Mouse (Mus musculus): ENCODE results near the gene Dock2. TPM values are rescaled to one million over a fixed set of nuclear protein-coding genes. Genes with fewer than 3 reads are reported as not detected.

The Dock2 gene
- polyA plus RNA-seq, 1 experiment from 2014 or later = 0.53 TPM

DNA sequence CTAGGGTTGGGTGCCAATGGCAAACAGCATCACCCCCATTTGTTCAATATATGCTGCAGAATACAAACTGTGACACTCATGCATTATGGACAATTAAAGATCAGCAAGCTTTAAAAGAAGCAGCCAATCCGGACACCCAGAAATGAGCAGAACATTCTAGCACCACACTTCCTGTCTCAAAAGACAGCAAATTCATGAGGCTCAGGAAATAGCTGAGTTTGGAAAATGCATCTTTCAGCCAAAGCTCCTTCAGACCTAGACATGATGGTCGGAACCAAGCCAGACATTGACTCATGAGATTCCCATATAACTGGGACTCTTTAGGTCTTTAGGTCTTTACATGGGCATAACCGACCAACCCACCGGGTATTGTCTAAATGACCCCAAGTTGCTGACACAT lies 6.2 kb downstream of the Dock2 start:
- H3K9me3 ChIP-seq (replicated peaks; ENCODE audit: control insufficient read depth, low read length) = no peaks in the 10 kb centered on the region
- whole genome bisulfite sequencing = 90% methylated on average over 4 of the region's 4 CpGs
- H3K27ac ChIP-seq (replicated peaks; ENCODE audit: low read depth, low read length) = no peak overlapping the region
- ATAC-seq (replicated peaks; ENCODE audit: insufficient number of reproducible peaks, low FRiP score, low TSS enrichment, low read depth) (no peak), DNase-seq (ENCODE audit: low spot score) (no peak)
- H3K4me2 ChIP-seq (ENCODE audit: low read depth, low read length) = no peak overlapping the region
- no peaks in the 10 kb centered on the region for H3K4me1 ChIP-seq (ENCODE audit: control insufficient read depth, insufficient read depth, low read length)
- H3K9ac ChIP-seq (replicated peaks; ENCODE audit: low read length) = no peak overlapping the region
- H3K27me3 ChIP-seq (ENCODE audit: control insufficient read depth, insufficient read depth, low read length) = no peaks in the 10 kb centered on the region
- no peak overlapping the region for H3K4me3 ChIP-seq (ENCODE audit: low read depth, low read length)
- H3K36me3 ChIP-seq (replicated peaks; ENCODE audit: control insufficient read depth, insufficient read depth, low read depth, low read length) = no peaks in the 10 kb centered on the region

DNA sequence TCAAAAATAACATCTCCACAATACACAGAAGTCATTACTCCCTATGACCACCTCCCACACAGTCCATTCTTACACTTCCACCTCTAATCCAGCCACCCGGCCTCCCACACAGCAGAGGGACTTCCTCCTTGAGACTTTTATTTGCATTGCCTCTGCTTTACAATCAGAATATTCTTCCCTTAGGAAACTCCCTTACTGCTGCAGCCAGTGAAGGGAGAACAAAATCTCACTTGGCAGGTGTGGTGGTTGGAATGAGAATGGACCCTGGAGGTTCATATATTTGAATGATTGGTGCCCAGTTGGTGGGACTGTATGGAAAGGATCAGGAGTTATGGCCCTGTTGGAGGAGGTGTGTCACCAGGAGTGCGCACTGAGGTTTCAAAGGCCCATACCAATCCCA lies 7.6 kb downstream of the Dock2 start:
- ATAC-seq (replicated peaks; ENCODE audit: insufficient number of reproducible peaks, low FRiP score, low TSS enrichment, low read depth) (no peak), DNase-seq (ENCODE audit: low spot score) (no peak)
- no peak overlapping the region for H3K27ac ChIP-seq (replicated peaks; ENCODE audit: low read depth, low read length)
- 83% methylated on average over 2 of the region's 2 CpGs for WGBS
- H3K9me3 ChIP-seq (replicated peaks; ENCODE audit: control insufficient read depth, low read length) = no peaks in the 10 kb centered on the region
- no peak overlapping the region for H3K9ac ChIP-seq (replicated peaks; ENCODE audit: low read length)
- H3K4me3 ChIP-seq (ENCODE audit: low read depth, low read length) = no peak overlapping the region
- no peaks in the 10 kb centered on the region for H3K36me3 ChIP-seq (replicated peaks; ENCODE audit: control insufficient read depth, insufficient read depth, low read depth, low read length)
- no peak overlapping the region for H3K4me2 ChIP-seq (ENCODE audit: low read depth, low read length)
- H3K4me1 ChIP-seq (ENCODE audit: control insufficient read depth, insufficient read depth, low read length) = no peaks in the 10 kb centered on the region
- H3K27me3 ChIP-seq (ENCODE audit: control insufficient read depth, insufficient read depth, low read length) = no peaks in the 10 kb centered on the region

- Histone ChIP-seq H3K9me3 (replicated peaks; ENCODE audit: control insufficient read depth, low read length) (no peaks in the 10 kb centered on the region), H3K4me2 (ENCODE audit: low read depth, low read length) (no peak overlapping the region), H3K4me3 (ENCODE audit: low read depth, low read length) (no peak overlapping the region), H3K9ac (replicated peaks; ENCODE audit: low read length) (no peak overlapping the region), H3K27ac (replicated peaks; ENCODE audit: low read depth, low read length) (no peak overlapping the region), H3K27me3 (ENCODE audit: control insufficient read depth, insufficient read depth, low read length) (no peaks in the 10 kb centered on the region), H3K4me1 (ENCODE audit: control insufficient read depth, insufficient read depth, low read length) (no peaks in the 10 kb centered on the region), H3K36me3 (replicated peaks; ENCODE audit: control insufficient read depth, insufficient read depth, low read depth, low read length) (no peaks in the 10 kb centered on the region)
- whole genome bisulfite sequencing = 79% methylated on average over 2 of the region's 2 CpGs
- ATAC-seq (replicated peaks; ENCODE audit: insufficient number of reproducible peaks, low FRiP score, low TSS enrichment, low read depth) = no peak
- peak; percentile 2 for DNase-seq (ENCODE audit: low spot score)
Measured at GRCm38 (mm10) chr11:34774636-34775035, 9.1 kb downstream of the Dock2 start.

- H3K4me3 ChIP-seq (ENCODE audit: low read depth, low read length) = no peak overlapping the region
- H3K27ac ChIP-seq (replicated peaks; ENCODE audit: low read depth, low read length) = no peak overlapping the region
- DNase-seq (ENCODE audit: low spot score) (no peak), ATAC-seq (replicated peaks; ENCODE audit: insufficient number of reproducible peaks, low FRiP score, low TSS enrichment, low read depth) (no peak)
- H3K4me2 ChIP-seq (ENCODE audit: low read depth, low read length) = no peak overlapping the region
- no peak overlapping the region for H3K9ac ChIP-seq (replicated peaks; ENCODE audit: low read length)
- H3K9me3 ChIP-seq (replicated peaks; ENCODE audit: control insufficient read depth, low read length) = no peaks in the 10 kb centered on the region
- no peaks in the 10 kb centered on the region for H3K27me3 ChIP-seq (ENCODE audit: control insufficient read depth, insufficient read depth, low read length)
- no peaks in the 10 kb centered on the region for H3K4me1 ChIP-seq (ENCODE audit: control insufficient read depth, insufficient read depth, low read length)
- WGBS = 90% methylated on average over 9 of the region's 9 CpGs
- no peaks in the 10 kb centered on the region for H3K36me3 ChIP-seq (replicated peaks; ENCODE audit: control insufficient read depth, insufficient read depth, low read depth, low read length)
Measured at GRCm38 (mm10) chr11:34773304-34773895, 10.3 kb downstream of the Dock2 start.

- Histone ChIP-seq H3K4me3 (ENCODE audit: low read depth, low read length) (no peak overlapping the region), H3K4me1 (ENCODE audit: control insufficient read depth, insufficient read depth, low read length) (no peaks in the 10 kb centered on the region), H3K4me2 (ENCODE audit: low read depth, low read length) (no peak overlapping the region), H3K27ac (replicated peaks; ENCODE audit: low read depth, low read length) (no peak overlapping the region), H3K27me3 (ENCODE audit: control insufficient read depth, insufficient read depth, low read length) (no peaks in the 10 kb centered on the region), H3K9ac (replicated peaks; ENCODE audit: low read length) (no peak overlapping the region), H3K36me3 (replicated peaks; ENCODE audit: control insufficient read depth, insufficient read depth, low read depth, low read length) (no peaks in the 10 kb centered on the region), H3K9me3 (replicated peaks; ENCODE audit: control insufficient read depth, low read length) (no peaks in the 10 kb centered on the region)
- ATAC-seq (replicated peaks; ENCODE audit: insufficient number of reproducible peaks, low FRiP score, low TSS enrichment, low read depth) = 0 out of 2 replicates have a peak, but pooled peaks have one; percentile 44
- 50% methylated on average over 12 of the region's 12 CpGs for WGBS
- DNase-seq (ENCODE audit: low spot score) = peak; percentile 27
Measured at GRCm38 (mm10) chr11:34771221-34771986, 12.3 kb downstream of the Dock2 start.

GRCm38 (mm10) chr11:34770666-34771065 lies 13.0 kb downstream of the Dock2 start:
- no peak for DNase-seq (ENCODE audit: low spot score)

GRCm38 (mm10) chr11:34769946-34770345 lies 13.7 kb downstream of the Dock2 start:
- no peaks in the 10 kb centered on the region for H3K36me3 ChIP-seq (replicated peaks; ENCODE audit: control insufficient read depth, insufficient read depth, low read depth, low read length)
- DNase-seq (ENCODE audit: low spot score) (no peak), ATAC-seq (replicated peaks; ENCODE audit: insufficient number of reproducible peaks, low FRiP score, low TSS enrichment, low read depth) (no peak)
- H3K27ac ChIP-seq (replicated peaks; ENCODE audit: low read depth, low read length) = no peak overlapping the region
- no peaks in the 10 kb centered on the region for H3K27me3 ChIP-seq (ENCODE audit: control insufficient read depth, insufficient read depth, low read length)
- WGBS = 88% methylated on average over 8 of the region's 8 CpGs
- H3K4me1 ChIP-seq (ENCODE audit: control insufficient read depth, insufficient read depth, low read length) = no peaks in the 10 kb centered on the region
- no peak overlapping the region for H3K4me2 ChIP-seq (ENCODE audit: low read depth, low read length)
- H3K9ac ChIP-seq (replicated peaks; ENCODE audit: low read length) = no peak overlapping the region
- no peak overlapping the region for H3K4me3 ChIP-seq (ENCODE audit: low read depth, low read length)
- H3K9me3 ChIP-seq (replicated peaks; ENCODE audit: control insufficient read depth, low read length) = no peaks in the 10 kb centered on the region

More at GRCm38 (mm10) chr11:34770666-34771065, 13.0 kb downstream of the Dock2 start:
- no peaks in the 10 kb centered on the region for H3K4me1 ChIP-seq (ENCODE audit: control insufficient read depth, insufficient read depth, low read length)
- H3K9me3 ChIP-seq (replicated peaks; ENCODE audit: control insufficient read depth, low read length) = no peaks in the 10 kb centered on the region
- no peak overlapping the region for H3K4me2 ChIP-seq (ENCODE audit: low read depth, low read length)
- H3K36me3 ChIP-seq (replicated peaks; ENCODE audit: control insufficient read depth, insufficient read depth, low read depth, low read length) = no peaks in the 10 kb centered on the region
- no peak overlapping the region for H3K4me3 ChIP-seq (ENCODE audit: low read depth, low read length)
- 36% methylated on average over 4 of the region's 4 CpGs for WGBS
- H3K27me3 ChIP-seq (ENCODE audit: control insufficient read depth, insufficient read depth, low read length) = no peaks in the 10 kb centered on the region
- no peak overlapping the region for H3K9ac ChIP-seq (replicated peaks; ENCODE audit: low read length)
- ATAC-seq (replicated peaks; ENCODE audit: insufficient number of reproducible peaks, low FRiP score, low TSS enrichment, low read depth) = no peak
- no peak overlapping the region for H3K27ac ChIP-seq (replicated peaks; ENCODE audit: low read depth, low read length)

- no peaks in the 10 kb centered on the region for H3K36me3 ChIP-seq (replicated peaks; ENCODE audit: control insufficient read depth, insufficient read depth, low read depth, low read length)
- no peaks in the 10 kb centered on the region for H3K27me3 ChIP-seq (ENCODE audit: control insufficient read depth, insufficient read depth, low read length)
- H3K4me3 ChIP-seq (ENCODE audit: low read depth, low read length) = no peak overlapping the region
- no peaks in the 10 kb centered on the region for H3K4me1 ChIP-seq (ENCODE audit: control insufficient read depth, insufficient read depth, low read length)
- no peak for DNase-seq (ENCODE audit: low spot score)
- no peak overlapping the region for H3K9ac ChIP-seq (replicated peaks; ENCODE audit: low read length)
- no peak overlapping the region for H3K27ac ChIP-seq (replicated peaks; ENCODE audit: low read depth, low read length)
- H3K9me3 ChIP-seq (replicated peaks; ENCODE audit: control insufficient read depth, low read length) = no peaks in the 10 kb centered on the region
- ATAC-seq (replicated peaks; ENCODE audit: insufficient number of reproducible peaks, low FRiP score, low TSS enrichment, low read depth) = no peak
- WGBS = 86% methylated on average over 2 of the region's 2 CpGs
- no peak overlapping the region for H3K4me2 ChIP-seq (ENCODE audit: low read depth, low read length)
Measured at GRCm38 (mm10) chr11:34769396-34769795, 14.3 kb downstream of the Dock2 start.

All from embryonic facial prominence, embryonic 11.5 days (tissue).